Mouse (Mus musculus) lung, postnatal 0 days (tissue): ENCODE measurements around the gene Lrrc31. TPM values are rescaled to one million over a fixed set of nuclear protein-coding genes. Genes with fewer than 3 reads are reported as not detected.

ENCODE experiments used
- ATAC-seq: fragments of 200-750 bp; cut with Nextera tagmentation; 2 replicates; pipeline ENCODE4 v1.8.0; 2017; ENCODE audit warnings: moderate library complexity
- DNase-seq: peaks from one replicate; pipeline ENCODE4 v3.0.0-alpha.2; 2016; ENCODE audit warnings: low spot score
- H3K27ac ChIP-seq: fragments of 300-500 bp; sonication (generic); 2 replicates; pipeline ENCODE4 v1.5.1; 2014; ENCODE audit warnings: antibody characterized with exemption, mild to moderate bottlenecking, low read length, mixed read lengths
- H3K27me3 ChIP-seq: fragments of 300-500 bp; sonication (generic); replicated peaks from 2 replicates; pipeline ENCODE4 v1.6.1; 2014; ENCODE audit warnings: low read length, mixed read lengths; ENCODE audit not compliant: insufficient read depth
- H3K36me3 ChIP-seq: fragments of 300-500 bp; sonication (generic); 2 replicates; pipeline ENCODE4 v1.6.1; 2014; ENCODE audit warnings: low read length, mixed read lengths; ENCODE audit not compliant: insufficient read depth
- H3K4me1 ChIP-seq: fragments of 300-500 bp; sonication (generic); 2 replicates; pipeline ENCODE4 v1.6.1; 2014; ENCODE audit warnings: antibody characterized with exemption, low read depth, low read length, mixed read lengths; ENCODE audit not compliant: insufficient read depth
- H3K4me2 ChIP-seq: fragments of 300-500 bp; sonication (generic); replicated peaks from 2 replicates; pipeline ENCODE4 v1.6.1; 2014; ENCODE audit warnings: low read depth, mild to moderate bottlenecking, low read length, moderate library complexity, mixed read lengths
- H3K4me3 ChIP-seq: fragments of 300-500 bp; sonication (generic); 2 replicates; pipeline ENCODE4 v1.5.1; 2014; ENCODE audit warnings: low read depth, low read length
- H3K9ac ChIP-seq: fragments of 300-500 bp; sonication (generic); replicated peaks from 2 replicates; pipeline ENCODE4 v1.6.1; 2014; ENCODE audit warnings: low read depth, mild to moderate bottlenecking
- H3K9me3 ChIP-seq: fragments of 300-500 bp; sonication (generic); 2 replicates; pipeline ENCODE4 v1.6.1; 2016; ENCODE audit warnings: low read length, mixed read lengths
- CTCF ChIP-seq: IDR thresholded peaks from 2 replicates; pipeline ENCODE4 v1.5.1; 2016; ENCODE audit warnings: antibody characterized with exemption, mild to moderate bottlenecking
- EP300 ChIP-seq: IDR thresholded peaks from 2 replicates; pipeline ENCODE4 v1.6.1; 2016; ENCODE audit warnings: antibody characterized with exemption, mild to moderate bottlenecking, control low read depth
- WGBS: fragments of 180-500 bp; shearing (Covaris S2); extraction: QIAGEN DNeasy Blood & Tissue Kit; methylation state at CpG from one replicate; pipeline ENCODE4 v1.1.7; 2014; 5-methylcytosine and 5-hydroxymethylcytosine counted together
- polyA plus RNA-seq: library from polyadenylated mRNA; unstranded; fragments of >200 nt; fragmentation: Nextera tagmentation; extraction: Ambion mirVana; gene quantifications from 2 replicates; pipeline ENCODE4 v1.2.1, GENCODE M21; 2015

Gene Lrrc31
- polyA plus RNA-seq, 1 experiment from 2014 or later = 0.55 TPM

DNA sequence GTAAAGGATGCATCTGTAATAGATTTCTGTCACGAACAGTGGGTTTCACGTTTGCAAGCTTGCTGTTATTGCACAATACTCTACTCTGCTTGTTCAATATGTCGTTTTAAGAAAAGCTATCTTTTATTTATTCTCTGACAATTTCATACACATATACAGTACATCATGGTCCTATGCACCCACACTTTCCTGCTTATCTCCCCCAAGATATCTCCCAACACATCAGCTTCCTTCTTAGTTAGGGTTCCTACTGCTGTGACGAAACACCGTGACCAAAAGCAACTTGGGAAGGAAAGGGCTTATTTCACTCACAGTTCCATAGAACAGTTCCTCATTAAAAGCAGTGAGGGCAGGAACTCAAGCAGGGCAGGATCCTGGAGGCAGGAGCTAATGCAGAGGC is 43.7 kb downstream of the Lrrc31 start:
- no peak overlapping the region for H3K4me3 ChIP-seq
- no peak overlapping the region for H3K9ac ChIP-seq
- 66% methylated on average over 5 of the region's 5 CpGs for WGBS
- TF ChIP-seq CTCF (no peak), EP300 (no peak)
- 0 out of 2 replicates have a peak, but pooled peaks cover 2% of the 10 kb centered on the region for H3K4me1 ChIP-seq
- no peak overlapping the region for H3K4me2 ChIP-seq
- H3K36me3 ChIP-seq = no peaks in the 10 kb centered on the region
- H3K27ac ChIP-seq = no peak overlapping the region
- no peaks in the 10 kb centered on the region for H3K27me3 ChIP-seq
- no peak for ATAC-seq
- no peaks in the 10 kb centered on the region for H3K9me3 ChIP-seq
- no peak for DNase-seq

DNA sequence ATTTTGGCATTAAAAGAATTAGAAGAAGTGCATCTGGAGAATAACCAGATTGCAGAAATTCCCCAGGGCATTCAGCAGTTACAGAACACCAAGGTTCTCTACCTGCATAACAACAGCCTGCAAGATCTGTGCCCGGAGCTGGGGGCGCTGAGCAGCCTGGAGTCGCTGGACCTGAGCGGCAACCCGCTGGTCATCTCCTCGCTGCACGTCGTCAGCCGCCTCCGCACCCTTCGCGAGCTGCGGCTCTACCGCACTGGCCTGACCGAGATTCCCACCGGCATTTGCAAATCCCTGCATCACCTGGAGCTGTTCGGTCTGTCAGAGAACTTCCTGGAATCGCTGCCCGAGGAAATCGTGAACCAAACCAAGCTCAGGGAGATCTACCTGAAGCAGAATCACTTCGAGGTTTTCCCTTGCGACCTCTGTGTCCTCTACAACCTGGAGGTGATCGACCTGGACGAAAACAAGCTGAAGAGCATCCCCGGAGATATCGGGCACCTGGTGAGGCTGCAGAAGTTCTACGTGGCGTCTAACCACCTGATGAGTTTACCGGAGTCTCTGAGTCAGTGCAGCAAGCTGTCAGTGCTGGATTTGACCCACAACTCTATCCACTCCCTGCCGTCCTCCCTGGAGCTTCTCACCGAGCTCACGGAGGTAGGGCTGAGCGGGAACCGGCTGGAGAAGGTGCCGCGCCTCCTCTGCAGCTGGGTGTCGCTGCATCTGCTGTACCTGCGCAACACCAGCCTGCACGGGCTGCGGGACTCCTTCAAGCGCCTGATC is 49.4 kb downstream of the Lrrc31 start:
- ATAC-seq (peak; percentile 70), DNase-seq (peak; percentile 61)
- no peaks in the 10 kb centered on the region for H3K9me3 ChIP-seq
- TF ChIP-seq CTCF (peak; percentile 63), EP300 (no peak)
- H3K27me3 ChIP-seq = no peaks in the 10 kb centered on the region
- WGBS = 1% methylated on average over 41 of the region's 41 CpGs
- H3K4me2 ChIP-seq = peak overlapping the region; percentile 60
- H3K36me3 ChIP-seq = no peaks in the 10 kb centered on the region
- H3K4me3 ChIP-seq = peak overlapping the region; percentile 29
- no peak overlapping the region for H3K9ac ChIP-seq
- H3K27ac ChIP-seq = no peak overlapping the region
- peaks cover 13% of the 10 kb centered on the region; the same call in 1 of the 2 replicates for H3K4me1 ChIP-seq

- H3K4me1 ChIP-seq = peaks cover 13% of the 10 kb centered on the region; the same call in 1 of the 2 replicates
- H3K9me3 ChIP-seq = no peaks in the 10 kb centered on the region
- DNase-seq (no peak), ATAC-seq (no peak)
- 91% methylated on average over 2 of the region's 2 CpGs for WGBS
- H3K9ac ChIP-seq = no peak overlapping the region
- H3K36me3 ChIP-seq = no peaks in the 10 kb centered on the region
- no peak for TF ChIP-seq CTCF
- TF ChIP-seq EP300 = no peak
- no peak overlapping the region for H3K4me2 ChIP-seq
- no peak overlapping the region for H3K27ac ChIP-seq
- H3K27me3 ChIP-seq = no peaks in the 10 kb centered on the region
- no peak overlapping the region for H3K4me3 ChIP-seq
These were observed 51.2 kb downstream of the Lrrc31 start for GRCm38 (mm10) chr3:30648466-30648865.

DNA sequence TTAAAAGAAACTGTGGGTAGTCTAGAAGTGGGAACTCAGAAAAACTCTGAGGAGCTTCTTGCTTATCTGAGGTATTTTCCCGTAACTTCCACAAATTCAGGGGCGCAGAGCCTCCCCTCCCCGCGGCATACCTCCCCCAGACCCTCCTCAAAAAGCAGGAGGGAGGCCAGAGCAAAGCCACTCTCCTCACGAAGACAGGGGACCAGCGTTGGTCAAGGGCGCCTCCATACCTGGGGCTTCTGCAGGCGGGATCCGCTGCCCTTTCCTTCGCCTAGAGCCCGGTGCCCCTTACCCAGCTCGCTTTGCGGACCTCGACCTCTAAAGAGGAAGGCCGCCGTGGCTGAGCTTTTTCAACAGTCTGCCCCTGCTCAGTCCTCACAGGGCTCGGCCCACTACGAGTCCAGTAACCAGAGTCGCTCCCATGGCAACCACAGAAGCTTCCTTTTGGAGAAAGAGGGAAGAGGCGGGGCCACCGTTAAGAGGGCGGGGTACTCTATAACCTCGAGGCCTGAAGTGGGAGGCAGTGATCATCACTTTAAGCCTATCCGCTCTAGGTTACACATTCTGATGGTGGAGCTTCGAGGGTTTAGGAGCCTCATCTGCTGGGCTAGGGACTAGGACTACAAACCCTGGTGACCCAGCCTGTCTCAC is 52.1 kb downstream of the Lrrc31 start, which contains the start of gene Lrrc34:
Gene Lrrc34, minus strand, starts transcription at position 430 of the 651 bp plus-strand sequence.
- ATAC-seq (peak; percentile 92), DNase-seq (peak; percentile 81)
- H3K36me3 ChIP-seq = no peaks in the 10 kb centered on the region
- H3K27ac ChIP-seq = no peak within 1 kb of the TSS
- H3K9me3 ChIP-seq = no peaks in the 10 kb centered on the region
- 3% methylated on average over 24 of the region's 25 CpGs for WGBS
- peaks cover 13% of the 10 kb centered on the region; the same call in 1 of the 2 replicates for H3K4me1 ChIP-seq
- no peaks in the 10 kb centered on the region for H3K27me3 ChIP-seq
- no peak for TF ChIP-seq EP300
- no peak for TF ChIP-seq CTCF
- H3K4me3 ChIP-seq = peak within 1 kb of the TSS; percentile 6
- H3K4me2 ChIP-seq = peak within 1 kb of the TSS; percentile 46
- no peak within 1 kb of the TSS for H3K9ac ChIP-seq

DNA sequence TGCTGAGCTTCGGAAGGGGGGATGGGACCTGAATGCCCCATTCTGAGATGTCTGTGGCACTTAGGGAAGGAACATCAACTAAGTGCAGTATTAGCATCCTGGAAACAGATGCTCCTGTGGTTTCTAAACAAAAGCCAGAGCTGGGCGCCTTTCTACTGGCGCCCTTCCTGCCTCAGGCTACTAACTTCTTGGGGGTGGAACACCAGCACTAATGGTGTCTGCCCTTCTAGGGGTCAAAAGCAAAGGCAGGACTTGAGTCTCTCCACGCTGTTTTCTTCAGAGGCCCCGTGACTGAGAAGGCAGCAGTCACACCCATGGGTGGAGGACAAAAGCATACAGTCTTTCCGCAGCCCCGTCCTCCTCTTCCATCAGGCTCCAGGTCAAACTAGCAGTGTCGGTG is 52.9 kb downstream of the Lrrc31 start:
- ATAC-seq (no peak), DNase-seq (no peak)
- Histone ChIP-seq H3K4me1 (peaks cover 13% of the 10 kb centered on the region; the same call in 1 of the 2 replicates), H3K4me2 (no peak overlapping the region), H3K9me3 (no peaks in the 10 kb centered on the region), H3K9ac (no peak overlapping the region), H3K36me3 (no peaks in the 10 kb centered on the region), H3K27ac (no peak overlapping the region), H3K27me3 (no peaks in the 10 kb centered on the region), H3K4me3 (no peak overlapping the region)
- TF ChIP-seq EP300 = no peak
- TF ChIP-seq CTCF = no peak
- 48% methylated on average over 8 of the region's 8 CpGs for WGBS

DNA sequence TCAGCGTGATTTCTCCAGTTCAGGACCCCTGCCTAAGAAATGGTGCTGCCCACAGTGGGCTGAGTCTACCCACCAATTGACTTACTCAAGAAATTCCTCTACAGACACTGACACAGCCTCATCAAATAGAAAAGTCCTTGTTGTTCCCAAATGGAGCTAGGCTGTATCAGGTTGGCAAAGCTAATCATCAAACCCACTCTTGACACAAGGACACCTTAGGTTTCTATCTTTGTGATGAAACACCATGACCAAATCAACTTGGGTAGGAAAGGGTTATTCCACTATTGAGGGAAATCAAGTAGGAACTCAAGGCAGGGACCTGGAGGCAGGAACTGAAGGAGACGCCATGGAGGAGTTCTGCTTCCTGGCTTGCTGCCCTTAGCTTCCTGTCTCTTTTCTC is 55.4 kb downstream of the Lrrc31 start, which contains the start of gene Lrriq4:
Gene Lrriq4, plus strand, starts transcription at position 301 of the 400 bp plus-strand sequence.
- Histone ChIP-seq H3K9me3 (no peaks in the 10 kb centered on the region), H3K9ac (no peak within 1 kb of the TSS), H3K4me2 (no peak within 1 kb of the TSS), H3K27ac (no peak within 1 kb of the TSS), H3K27me3 (no peaks in the 10 kb centered on the region), H3K4me1 (peaks cover 5% of the 10 kb centered on the region; the same call in 1 of the 2 replicates), H3K36me3 (no peaks in the 10 kb centered on the region), H3K4me3 (no peak within 1 kb of the TSS)
- no peak for DNase-seq
- 60% methylated on average over 2 of the region's 2 CpGs for WGBS
- no peak for TF ChIP-seq CTCF
- no peak for TF ChIP-seq EP300
- no peak for ATAC-seq
